Mouse (Mus musculus) stomach, postnatal 0 days (tissue): ENCODE data around the gene Borcs6.

Experiments used
- CTCF ChIP-seq: IDR thresholded peaks from 2 replicates; pipeline ENCODE4 v1.5.1; 2016; ENCODE audit warnings: antibody characterized with exemption, low read depth, mild to moderate bottlenecking, moderate library complexity
- EP300 ChIP-seq: optimal IDR thresholded peaks from 2 replicates; pipeline ENCODE3; 2016; ENCODE audit warnings: antibody characterized with exemption

DNA sequence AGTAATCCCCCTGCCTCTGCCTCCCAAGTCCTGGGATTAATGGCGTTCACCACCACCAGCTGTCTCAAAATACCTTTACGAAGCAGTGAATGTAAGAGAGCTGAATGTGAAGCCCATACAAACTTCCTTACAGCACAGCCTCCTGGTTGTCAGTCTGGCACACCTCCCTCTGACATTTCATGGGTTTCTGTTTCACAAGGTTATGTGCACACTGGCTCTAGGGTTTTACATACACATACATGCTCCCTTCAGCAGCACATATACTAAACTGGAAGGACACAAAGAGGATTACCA, 15.2 kb downstream of the Borcs6 start:
- TF ChIP-seq CTCF (no peak), EP300 (no peak)
